Mouse (Mus musculus) cerebellum, postnatal 4 days (tissue): ENCODE measurements at regions not wholly inside any gene's neighbourhood (a gene's known extent, or its start where the extent isn't known, plus 50 kb on each side); places are given as distances from the start of the nearest gene placed in this dataset.
A peak's percentile ranks its signal among the peaks of the same experiment; 100 is the strongest.

Experiments used
- DNase-seq, 2 experiments: peaks; one replicate each; pipeline ENCODE4 v3.0.0; 2022; ENCODE audit warnings: low spot score in 2 of 2, mixed read lengths in 1 of 2

DNA sequence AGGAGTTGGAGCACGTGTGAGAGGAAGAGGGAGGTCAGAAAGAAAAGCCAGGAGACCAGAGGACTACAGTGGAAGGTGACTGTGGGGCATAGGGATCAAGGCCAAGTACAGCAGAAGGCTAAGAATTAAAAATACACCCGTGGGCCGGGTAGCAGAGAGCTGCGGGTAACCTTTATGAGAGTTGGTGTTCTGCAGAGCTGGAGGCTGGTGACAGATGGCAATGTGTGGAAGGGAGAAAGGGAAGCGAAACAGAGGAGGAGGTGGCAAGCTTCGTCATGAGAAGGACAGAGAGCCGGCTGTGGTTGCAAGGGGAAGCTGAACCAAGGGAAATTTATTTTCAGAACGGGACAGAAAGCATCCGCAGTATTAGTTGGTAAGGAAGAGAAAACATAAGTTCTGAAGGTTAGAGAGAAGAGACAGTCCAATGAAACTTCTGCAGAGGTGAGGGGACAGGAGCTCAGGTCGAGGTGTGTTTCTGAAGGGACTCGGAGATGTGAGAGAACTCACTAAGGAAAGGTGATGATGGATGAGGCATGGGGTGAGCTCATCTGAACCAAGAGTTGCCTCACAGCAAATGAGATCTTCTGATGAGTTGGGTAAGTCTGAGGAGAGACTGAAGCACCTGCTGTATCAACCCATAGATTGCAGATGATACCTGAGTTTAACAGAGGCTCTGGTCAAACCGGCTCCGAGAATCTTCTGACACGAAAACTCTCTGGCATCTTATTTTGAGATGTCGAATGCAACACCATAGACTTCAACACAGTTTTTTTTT is 200.6 kb downstream of the Gm10260 start:
- DNase-seq = no peak

DNA sequence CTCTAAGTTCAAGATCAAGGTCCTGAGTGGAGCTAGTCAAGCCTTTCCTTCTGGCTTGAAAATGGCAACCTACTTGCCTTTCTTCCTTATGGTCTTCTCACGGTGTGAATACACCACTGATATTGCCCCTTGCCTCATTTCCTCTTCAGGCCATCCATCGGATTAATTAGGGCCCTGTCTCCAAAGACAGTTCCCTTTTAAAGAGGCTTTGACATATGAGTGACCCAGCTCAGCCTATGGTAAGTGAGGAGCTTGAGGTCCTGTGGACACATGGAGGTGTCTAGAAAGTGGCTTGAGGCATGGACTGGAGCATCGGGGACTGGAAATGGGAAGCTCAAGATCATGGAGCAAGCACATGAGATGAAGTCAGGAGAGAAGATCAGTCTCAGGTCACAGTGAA is 201.5 kb downstream of the Gm10260 start:
- no peak for DNase-seq

DNA sequence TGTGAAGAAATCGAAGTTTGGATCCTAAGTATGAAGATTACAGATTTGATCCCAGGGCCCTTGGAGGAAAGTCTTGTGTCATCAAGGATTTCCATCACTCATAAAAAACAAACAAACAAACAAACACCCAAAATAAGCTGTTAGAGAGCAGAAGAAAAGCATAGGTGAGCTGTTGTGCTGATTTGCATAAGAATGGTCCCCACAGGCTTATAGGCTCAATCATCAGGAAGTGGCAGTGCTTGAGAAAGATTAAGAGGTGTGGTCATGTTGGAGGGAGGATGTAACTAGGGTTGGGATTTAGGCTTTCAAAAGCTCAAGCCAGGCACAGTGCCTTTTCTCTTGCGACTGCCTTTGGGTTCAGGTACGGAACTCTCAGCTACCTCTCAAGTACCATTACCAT is 205.1 kb downstream of the Gm10260 start:
- no peak for DNase-seq

DNA sequence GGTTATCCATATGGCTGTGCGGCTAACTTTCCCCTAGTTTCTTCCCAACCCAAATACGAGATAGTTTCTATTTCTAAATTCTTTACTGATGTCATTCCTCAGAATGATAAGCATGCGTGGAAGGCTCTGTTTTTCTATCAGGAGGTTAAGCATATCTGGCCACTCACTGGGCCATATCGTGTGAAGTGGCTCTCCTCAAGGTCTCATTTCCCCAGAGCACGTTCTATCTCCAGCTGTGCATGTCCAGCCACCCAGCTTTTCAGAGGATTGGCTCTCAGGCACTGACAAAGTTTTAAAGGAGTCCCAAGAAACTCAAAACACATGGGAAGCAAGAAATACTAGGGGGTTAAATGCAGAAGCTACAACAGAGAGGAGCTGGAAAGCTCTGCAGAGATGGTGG is 205.8 kb downstream of the Gm10260 start:
- DNase-seq = no peak

DNA sequence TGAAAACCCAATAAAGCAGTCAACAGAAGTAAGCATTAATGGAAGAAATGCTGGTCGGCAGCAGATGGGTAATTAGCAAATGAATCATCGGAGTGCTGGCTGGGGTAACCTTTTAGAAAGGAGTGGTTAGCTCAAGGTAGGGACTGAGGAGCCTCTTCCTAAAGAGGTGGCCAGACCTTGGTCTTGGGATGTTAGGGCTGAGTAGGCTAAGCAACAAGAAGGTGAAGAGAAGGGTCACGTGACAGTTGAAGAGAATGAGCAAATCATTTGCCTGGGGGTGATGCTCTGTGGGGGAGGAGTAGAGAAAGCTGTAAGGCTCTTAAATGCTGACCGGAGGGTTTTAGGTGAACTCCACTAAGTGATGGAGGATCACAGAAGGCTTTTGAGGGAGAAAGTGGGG is 208.2 kb downstream of the Gm10260 start:
- DNase-seq = no peak

DNA sequence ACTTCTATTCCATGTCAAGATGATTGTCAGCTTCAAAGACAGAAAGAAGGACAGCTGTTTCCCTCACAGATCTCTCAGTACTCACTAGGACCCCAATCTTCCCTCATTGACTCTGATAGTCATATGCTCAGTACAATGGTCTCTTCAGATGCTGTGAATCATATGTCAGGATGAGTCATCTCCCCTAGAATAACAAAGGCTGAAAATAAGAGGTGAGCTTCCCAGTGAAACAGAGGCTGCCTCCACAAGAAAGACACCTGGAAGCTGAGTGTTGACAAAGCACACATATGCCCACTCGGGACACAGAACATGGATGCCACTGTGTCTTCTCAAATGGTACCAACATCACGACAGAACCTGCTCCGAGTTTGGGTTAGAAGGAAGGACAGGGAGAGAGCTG is 209.6 kb downstream of the Gm10260 start:
- DNase-seq = no peak

DNA sequence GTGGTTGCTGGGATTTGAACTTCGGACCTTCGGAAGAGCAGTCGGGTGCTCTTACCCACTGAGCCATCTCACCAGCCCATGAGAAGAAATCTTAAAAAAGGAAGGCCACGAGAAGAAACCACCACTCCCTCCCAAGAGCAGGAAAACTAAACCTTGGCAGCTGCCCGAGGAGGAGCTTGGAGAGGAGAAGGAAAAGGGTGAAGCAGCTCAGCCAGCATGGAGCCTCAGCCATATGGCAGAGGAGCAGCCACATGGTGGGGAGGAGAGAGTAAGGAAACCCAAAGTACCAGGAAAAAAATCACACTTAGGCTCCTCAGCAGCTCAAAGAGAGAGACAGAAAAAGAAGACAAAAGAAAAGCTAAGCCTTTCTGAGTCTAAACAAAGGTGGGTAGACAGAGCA is 210.3 kb downstream of the Gm10260 start:
- no peak for DNase-seq

DNA sequence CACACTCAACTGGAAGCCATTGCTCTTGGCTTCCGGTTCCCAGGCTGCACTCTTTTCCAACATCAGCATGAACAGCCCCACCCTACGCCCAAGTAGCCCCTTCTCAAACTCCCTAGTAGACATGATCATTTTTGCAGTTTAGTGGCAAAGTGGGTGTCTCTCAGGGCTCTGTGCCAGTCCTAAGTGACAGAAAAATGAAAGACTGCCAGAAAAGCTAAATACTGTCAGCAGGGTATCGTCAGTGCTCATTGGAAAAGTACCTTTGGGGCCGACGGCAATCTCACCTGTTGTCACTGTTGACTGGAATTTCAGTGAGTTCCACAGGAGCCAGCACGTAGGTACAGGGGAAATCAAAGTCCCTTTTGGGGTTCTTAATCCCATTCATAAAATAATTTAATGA is 211.0 kb downstream of the Gm10260 start:
- DNase-seq = no peak

DNA sequence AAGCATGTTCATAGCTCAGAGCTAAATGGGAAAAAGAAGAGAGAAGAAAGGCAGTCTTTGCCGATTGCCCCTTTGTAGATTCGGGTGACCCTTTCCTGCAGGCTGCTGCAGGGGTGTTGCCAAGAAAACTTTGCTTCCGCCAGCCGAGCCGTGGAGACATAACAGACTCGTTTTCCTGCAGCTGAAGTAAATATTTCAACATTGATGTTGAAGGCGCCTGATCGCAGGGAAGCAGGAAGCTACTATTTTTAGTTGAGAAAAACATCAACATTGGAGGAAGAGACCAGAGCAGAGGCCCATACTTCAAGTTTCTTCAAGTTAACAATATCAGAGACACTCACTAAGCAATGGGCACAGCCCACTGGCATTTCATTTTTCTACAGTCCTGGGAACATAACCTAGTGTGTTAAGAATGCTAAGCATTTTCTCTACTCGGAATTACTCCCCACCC is 211.9 kb downstream of the Gm10260 start:
- no peak for DNase-seq

DNA sequence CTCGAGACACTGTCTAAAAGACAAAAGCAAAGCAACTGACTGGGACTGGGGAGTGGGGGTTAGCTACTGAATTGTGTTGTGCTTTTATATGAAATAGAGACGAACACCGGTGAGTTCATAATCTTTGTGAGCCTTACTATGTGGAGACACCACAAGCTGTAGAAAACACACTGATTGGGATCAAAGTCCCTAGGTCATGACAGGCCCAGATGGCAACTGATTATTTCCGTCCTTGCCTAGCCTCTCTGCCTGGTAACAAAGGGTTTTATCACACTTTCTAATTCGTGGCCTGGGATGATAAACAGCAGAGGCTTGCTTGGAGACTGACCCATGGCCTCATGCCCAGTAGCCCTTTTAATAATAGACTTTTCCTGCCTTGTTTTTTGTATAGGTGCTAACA is 213.5 kb downstream of the Gm10260 start:
- no peak for DNase-seq

DNA sequence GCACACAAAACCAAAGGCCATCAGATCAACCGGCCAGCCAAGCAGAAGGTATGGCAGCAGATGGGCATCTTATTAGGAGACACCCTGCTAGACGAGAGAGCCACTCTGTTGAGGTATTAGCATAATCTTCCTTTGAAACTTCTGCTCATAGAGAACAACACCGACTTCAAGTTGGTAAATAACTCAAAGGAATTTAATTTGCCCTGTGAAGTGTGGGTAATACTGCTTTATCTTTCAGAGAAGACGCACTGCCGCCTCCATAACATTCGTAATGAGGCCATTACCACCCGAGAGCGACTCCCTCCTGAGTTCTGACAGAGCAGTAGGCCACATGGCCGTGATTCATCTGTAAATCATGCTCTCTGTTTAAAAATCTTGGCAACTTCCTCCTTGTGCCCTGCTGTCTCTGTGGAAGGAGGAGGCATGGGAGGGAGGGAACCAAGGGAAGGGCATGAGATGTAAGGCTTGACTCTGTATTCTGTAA is 214.4 kb downstream of the Gm10260 start:
- DNase-seq = peak in 1 of 2 experiments; percentile 22

DNA sequence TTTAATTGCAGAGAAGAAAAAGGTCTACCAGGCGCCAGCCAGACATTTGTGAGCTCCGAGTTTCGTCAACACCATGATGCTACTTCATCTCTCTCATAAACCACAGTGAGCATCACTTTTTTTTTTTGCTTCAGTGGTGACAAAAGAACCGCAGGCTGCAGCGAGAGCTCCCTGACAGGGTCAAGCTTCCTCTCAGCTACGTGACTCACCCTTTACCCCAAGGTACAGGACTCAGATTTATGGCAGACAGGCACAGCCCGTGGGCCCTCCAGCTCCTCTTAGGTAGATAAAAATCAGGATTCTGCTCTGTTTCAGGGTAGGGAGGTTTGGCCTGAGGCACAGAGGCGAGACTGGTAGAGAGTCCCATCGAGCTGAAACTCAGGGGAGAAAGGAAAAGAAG is 220.7 kb downstream of the Gm10260 start:
- no peak for DNase-seq

DNA sequence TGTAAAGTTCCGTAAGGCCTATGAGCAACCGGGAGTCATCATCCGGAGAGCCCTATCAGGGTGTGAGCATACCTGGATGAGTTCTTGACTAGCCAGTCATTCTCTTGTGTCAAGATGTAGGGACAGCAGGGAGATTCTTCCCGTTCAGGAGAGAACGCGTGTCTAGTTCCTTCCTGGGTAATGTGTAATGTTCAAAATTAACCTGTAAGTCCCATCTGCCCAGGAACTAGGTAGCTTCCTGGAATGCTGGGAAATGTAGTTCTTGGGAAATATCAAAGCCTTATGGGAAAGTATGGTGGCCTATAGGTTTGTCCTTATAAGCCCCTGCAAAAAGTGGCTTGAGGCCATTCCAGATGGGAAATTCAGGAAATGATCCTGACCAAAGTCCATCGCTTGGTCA is 222.0 kb downstream of the Gm10260 start:
- DNase-seq = no peak

DNA sequence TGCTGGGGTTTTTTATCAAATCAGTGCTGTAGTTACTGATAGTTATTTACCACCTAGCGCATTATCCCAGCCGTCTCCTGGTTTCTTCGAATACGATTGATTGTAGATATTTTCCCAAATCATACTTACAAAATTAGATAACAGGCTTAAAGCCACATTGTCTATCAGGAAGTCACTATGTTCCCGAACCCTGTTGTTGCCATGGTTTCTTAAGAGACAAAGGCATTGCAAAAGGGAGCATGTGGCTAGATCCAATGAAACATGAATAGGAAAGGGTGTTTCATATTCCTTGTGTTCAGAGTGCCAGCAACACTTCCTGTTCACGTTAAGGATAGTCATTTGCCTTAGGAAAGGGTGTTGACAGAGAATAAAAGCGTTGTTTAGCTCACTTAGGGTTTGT is 222.7 kb downstream of the Gm10260 start:
- DNase-seq = no peak

DNA sequence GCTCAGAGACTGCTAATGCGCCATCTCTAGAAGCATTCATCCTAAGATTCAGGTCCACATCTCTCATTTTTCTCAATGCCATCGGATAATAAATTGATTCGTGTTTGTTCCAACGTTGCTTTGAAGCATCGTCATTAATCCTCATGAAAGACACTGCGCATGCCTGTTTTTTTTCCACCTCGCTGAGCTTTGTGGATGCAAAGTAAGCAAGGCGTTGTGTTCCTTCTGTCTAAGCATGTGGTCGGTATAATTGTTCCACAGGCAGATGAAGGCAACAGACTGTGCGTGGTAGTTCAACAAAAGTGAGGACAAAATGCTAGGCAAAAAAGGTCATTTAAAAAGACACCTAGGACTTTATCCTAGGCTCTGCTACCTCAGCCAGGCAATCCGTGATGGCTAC is 223.2 kb downstream of the Gm10260 start:
- no peak for DNase-seq

DNA sequence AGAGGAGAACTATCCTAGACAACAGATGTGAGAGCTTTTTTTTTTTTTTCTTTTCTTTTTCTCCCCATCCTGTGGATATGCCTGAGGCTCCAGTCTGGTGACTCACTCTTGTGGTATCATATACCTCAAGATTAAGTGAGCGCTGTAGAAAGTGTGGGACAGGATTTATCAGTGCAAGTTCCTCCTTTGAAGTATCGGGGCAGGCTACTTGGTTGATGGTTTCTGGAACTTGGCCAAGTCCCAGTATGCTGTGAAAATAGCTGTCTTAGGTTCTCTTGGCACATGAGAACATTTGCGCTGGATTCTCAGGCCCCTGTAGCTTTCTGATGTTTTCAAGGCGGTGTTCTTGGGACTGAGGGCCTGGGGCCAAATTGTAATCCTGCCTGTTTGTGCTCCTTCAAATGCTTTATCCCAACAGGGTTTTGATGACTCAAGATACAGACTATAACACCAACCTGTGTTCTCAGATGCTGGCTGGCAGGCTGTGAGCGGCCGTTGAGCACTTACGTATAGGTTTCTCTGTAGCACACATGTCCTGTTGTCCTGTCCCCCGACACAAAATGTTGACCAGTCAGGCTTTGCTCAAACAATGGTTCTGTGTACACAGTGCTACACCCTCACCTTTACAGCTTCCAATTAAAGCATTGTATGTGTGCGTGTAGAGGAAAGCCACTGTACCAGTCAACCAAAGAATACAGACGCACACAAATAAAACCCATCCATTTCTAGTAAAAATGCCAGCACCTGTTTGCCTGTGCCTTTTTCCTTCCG is 226.4 kb downstream of the Gm10260 start:
- no peak for DNase-seq

DNA sequence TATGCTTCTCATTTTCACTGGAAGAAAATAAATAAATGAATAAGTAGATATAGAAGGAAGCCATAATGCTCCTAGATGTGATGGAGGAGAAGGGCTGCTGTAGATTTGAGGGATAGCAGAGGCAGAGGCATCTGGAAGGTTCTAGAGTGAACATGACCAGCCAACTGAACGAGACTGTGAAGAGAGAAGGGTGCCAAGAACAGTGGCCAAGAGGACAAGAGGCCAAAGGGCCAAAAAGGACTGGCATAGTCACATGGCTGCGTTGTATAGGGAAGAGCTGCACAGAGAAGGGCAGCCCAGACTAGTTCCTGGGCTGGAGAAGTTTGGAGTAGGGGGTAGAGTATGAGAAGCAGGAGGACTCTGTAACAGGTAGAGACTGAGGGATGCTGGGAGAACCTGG is 229.3 kb downstream of the Gm10260 start:
- no peak for DNase-seq

DNA sequence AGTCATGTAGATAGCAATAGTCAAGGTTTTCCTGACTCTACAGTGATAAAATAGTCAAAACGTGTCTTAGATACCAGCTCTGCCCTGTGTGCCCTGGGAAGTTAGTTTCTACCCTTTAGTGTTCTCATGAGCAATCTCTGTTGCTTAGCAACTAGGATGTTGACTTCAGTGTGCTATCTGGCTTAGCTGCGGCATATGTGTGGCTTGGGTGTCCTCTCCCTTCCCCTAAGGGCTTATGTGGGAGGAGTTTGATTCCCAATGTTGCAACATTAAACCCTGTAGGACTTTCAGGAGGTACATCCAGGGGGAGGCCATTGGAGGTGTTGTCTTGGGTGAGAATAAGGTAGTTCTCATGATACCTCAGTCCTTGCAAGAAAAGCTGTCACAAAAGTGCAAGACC is 229.9 kb downstream of the Gm10260 start:
- DNase-seq = no peak

DNA sequence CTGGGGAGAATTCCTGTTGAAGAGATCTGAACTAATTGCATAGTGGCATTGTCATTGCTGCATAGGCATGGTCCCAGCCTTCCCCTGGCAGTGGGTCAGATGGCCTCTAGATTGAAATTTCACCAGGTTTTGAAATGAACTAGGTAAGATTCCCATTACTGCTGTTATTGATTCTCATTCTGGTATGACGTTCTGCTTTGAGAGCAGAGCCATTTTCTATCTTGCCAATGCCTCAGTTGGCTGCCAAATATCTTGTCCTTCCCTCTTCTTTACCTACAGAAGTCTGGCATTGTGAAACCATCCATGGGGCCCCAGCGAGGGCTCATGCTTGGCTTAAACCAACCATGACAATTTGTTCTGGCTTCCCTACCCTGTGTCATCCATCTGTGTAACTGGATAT is 232.5 kb downstream of the Gm10260 start:
- no peak for DNase-seq

DNA sequence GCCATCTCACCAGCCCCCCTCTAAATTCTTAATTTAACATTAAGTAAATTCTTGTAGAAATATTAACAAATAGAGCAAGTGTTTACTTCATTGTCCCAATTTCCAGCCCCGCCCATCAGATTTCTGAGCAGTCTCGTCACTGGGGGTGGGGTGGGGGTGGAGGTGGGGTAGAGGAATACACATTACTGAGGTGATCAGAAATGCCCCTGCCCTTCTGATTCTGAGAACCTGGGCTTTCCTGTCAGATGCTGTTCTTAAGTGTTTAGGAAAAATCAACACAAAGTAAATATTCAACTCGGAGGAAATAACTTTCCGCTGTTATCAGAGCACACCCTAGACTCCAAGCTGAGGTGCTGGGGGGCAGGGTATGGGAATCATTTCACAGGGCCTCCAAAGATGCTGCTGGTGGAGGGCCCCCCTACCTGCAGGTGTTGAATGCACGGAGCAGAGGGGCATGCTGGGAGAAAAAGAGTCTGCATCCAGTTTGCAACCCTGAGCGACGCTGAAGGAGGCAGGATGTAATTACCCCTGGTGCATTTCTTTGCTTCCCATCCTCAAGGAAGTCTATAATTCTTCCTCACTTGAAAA is 235.5 kb downstream of the Gm10260 start:
- DNase-seq = no peak

DNA sequence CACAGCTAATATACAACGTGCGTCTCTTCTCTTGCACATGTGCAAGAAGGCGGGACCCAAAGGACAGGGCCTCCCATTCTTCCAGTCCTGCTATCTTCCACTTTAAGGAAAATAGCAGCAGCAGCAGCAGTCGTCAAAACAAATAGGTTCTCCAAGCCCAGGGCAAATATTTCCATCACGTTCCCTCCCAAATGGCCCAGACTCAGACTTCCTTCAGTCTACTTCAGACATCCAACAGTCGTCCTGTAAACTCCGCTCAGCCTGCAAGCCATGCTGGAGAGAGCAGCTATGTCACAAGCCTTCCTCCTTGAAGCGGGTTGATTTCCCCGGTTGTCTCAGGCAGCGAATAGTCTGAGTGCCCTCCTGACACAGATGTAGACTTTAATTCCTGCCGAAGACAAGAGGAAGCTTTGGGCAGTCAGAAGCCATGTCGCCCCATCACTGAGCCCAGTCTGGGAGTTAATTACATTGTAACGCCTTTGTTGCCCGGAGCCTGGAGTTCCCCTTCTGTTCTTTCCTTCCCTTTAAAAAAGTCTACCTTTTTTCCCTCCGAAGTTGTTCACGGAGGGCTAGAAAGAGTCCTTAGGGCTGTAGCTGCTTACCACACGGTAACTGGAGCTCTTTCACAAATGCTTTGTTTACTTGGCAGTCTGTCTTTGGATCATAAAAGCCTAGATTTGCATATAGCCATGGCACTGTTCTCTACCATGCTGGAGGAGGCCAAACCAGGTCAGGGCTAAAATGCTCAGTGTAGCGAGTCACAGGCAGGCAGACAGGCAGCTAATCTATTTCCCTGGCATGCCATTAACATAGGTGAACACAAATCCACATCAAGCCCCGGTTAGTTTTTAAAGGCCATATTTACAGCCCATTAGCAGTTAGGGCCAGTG is 236.7 kb downstream of the Gm10260 start:
- DNase-seq = no peak
